Mouse (Mus musculus) mature B cell (primary cell): ENCODE measurements around the gene Rnf225.
"Not testable (repeated sequence)": the region's sequence is repeated elsewhere in the genome, so short reads cannot be mapped to it uniquely, and the experiment has no call there.

Experiments used
- in situ Hi-C: fragments of 300-500 bp; cut with MboI; formaldehyde crosslinking; loops from 2 replicates; pipeline ENCODE4 v1.14.3; 2019

Rnf225 gene

GRCm38 (mm10) chr7:12927191-12927680 is at the start of gene Rnf225:
Gene Rnf225 (plus strand): TSS chr7:12927416.
- in situ Hi-C loops: no loop called here

- in situ Hi-C loops: no loop called here
Observed at GRCm38 (mm10) chr7:12880036-12880435, 47.2 kb upstream of the Rnf225 start.

- in situ Hi-C loops: not testable (repeated sequence)
Observed at GRCm38 (mm10) chr7:12880497-12880896, 46.7 kb upstream of the Rnf225 start.

DNA sequence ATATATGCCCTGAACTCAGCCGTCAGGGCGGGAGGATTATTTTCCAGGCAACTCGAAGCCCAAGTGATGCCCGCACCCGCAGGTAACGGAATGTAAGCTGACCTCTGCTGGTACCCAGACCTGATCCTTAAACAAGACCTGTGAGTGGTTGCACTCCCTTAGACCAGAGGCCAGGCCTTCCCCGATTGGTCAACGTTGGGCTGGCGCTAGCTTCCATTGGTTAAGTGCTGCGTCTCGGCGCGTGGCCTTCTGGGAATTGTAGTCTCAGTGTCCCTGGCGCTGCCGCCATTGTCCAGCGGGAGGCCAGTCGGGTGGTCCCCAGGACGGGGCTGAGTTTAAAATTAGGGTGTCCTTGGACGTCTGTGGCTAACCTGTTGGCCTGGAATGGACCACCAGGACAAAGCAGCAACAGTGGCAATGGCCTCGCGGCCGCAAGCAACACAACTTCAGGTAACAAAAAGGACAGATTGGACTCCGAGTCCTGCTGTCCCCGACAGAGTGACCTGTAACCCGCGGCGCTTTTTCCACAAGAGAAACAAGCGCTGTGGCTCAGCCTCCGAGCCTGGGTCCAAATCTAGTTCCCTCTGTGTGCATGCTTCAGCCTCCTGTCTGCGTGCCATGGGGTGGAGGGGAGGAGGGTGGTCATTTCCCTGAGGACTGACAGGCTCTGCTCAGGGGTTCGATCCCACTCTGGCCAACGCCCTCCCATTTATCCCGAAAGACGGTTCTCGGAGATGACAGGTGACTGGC is 46.1 kb upstream of the Rnf225 start, which contains the start of gene Zfp128:
Gene Zfp128, plus strand, starts transcription at position 267 of the 750 bp plus-strand sequence.
- in situ Hi-C loops: no loop called here

DNA sequence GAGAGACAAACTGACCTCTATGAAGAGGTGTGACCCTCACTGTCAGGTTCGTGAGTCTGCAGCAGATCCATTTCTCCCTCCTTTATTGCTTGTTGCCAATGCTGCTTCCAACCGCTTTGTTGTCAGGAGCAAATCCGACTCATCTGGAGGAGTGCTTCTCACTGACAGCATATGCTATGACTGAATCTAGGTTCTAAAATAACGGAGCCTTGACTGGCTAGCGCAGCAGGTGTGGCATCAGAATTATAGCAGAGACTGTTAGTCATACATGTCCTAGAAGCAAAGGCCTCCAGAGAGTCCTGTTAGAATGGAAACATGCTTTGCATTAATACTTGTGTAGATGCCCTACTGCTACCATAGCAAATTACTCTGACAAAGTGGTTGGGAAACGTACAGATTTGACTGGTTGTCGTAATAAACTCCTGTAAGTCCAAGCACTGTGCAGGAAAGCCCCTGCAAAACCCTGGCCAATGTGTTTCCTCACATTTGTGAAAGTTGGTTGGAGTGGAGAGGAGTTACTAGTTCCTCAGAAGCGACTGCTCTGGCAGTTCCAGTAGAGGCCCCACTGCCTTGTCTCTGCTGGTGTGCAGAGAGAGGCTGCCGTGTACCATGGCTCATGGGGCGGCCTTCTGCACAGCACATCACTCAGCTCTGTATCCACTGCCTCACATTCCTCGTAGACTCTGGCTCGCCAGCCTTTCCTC is 40.5 kb upstream of the Rnf225 start:
- in situ Hi-C loops: no loop called here

DNA sequence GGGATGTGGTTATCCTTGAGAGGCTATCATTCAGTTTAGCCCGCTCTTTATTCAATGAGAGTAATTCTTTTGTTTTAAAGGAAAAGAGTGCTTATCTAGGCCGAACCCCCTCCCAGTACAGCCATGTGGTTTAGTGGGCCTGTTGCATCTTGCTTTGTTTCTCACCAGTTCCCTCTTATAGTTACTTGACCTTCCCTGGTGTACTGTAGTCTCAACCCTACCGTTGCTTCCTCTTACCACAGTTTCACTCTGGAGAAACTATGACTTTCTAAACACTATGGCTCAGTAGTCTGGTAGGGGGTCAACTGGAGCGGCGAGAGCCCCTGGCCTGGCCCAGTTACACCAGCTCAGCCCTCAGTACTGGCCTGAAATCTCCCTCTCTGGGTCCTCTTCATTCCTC is 39.6 kb upstream of the Rnf225 start:
- in situ Hi-C loops: no loop called here

DNA sequence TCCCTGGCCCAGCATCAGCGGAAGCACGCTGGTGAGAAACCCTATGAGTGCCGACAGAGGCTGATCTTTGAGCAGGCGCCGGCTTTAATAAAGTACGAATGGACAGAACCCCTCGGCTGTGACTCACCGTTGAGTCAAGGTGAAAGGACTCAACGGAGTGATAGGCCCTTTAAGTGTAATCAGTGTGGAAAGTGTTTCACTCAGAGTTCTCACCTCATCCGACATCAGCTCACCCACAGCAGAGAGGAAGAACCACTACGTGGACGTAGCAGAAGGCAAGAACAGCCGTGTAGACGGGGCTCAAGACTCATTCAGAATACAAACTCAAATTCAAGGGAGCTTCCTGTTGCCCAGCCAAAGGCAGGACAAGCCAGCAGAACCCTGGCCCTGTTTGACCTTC is 36.3 kb upstream of the Rnf225 start:
- in situ Hi-C loops: no loop called here

DNA sequence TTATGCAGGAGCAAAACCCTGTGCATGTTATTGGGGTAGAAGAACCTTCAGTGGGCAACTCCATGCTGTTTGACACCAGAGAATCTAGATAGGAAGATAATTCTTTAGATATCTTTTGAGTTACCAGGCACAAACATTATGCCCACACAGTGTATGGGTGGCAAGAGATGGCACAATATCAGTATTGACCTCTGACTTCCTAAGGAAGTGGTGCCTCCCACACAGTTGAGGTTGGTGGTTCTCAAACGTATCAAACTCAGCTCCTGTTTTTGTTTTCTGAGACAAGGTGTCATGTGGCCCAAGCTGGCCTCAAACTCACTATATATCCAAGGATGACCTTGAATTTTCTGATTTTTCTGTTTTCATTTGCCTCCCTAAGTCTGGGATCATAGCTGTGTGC is 35.9 kb upstream of the Rnf225 start:
- in situ Hi-C loops: no loop called here

DNA sequence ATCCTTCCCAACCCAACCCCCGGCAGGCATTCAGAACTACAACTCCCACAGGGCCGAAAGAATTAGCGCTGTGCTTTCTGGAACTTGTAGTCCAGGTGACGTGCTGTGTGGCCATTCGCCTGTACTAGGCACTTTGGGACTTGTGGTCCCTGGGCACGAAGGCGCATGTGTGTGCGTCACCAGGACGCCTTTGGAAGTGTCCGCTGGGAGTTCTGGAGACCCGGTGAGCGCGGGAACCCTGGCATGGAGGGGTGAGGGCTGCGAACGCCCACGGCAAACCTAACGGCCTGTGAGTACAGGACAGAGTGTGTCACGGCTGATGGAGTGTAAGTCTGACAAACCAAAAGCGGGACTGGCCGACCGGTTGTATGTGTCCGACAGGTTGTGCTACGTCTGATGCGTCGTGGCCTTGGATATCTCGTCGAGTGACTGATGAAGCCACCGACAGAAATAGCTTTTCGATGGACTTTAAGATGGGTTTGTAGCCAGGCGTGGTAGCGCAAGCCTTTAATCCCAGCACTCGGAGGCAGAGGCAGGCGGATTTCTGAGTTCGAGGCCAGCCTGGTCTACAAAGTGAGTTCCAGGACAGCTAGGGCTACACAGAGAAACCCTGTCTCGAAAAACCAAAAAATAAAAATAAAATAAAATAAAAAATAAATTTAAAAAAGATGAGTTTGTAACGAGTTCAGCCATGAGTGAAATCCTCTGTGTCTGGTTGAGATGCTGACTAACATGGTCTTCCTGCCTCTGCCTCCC is 29.4 kb upstream of the Rnf225 start, which contains the start of gene Zscan22:
Gene Zscan22, plus strand, starts transcription at position 161 of the 756 bp plus-strand sequence.
- in situ Hi-C loops: no loop called here

- in situ Hi-C loops: no loop called here
Observed at GRCm38 (mm10) chr7:12901517-12901916, 25.7 kb upstream of the Rnf225 start.

GRCm38 (mm10) chr7:12903623-12904022 is 23.6 kb upstream of the Rnf225 start:
- in situ Hi-C loops: no loop called here

GRCm38 (mm10) chr7:12905146-12905545 is 22.1 kb upstream of the Rnf225 start:
- in situ Hi-C loops: no loop called here

GRCm38 (mm10) chr7:12909498-12909962 is 17.7 kb upstream of the Rnf225 start:
- in situ Hi-C loops: no loop called here

GRCm38 (mm10) chr7:12910181-12910668 is 17.0 kb upstream of the Rnf225 start:
- in situ Hi-C loops: no loop called here

DNA sequence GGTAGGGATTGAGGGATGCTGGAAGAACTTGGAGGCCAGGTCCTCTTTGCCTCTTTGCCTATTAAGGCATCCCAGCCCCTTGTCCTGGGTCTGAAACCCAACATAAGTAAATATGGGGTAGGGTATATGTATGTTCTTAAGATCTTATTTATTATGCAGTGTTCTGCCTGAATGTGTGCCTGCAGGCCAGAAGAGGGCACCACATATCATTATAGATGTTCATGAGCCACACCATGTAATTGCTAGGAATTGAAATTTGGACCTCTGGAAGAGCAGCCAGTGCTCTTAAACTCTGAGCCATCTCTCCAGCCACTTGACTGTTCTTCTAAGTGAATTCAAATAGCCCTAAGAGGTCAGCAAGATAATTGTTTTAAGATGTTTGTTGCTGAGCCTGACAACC is 13.7 kb upstream of the Rnf225 start:
- in situ Hi-C loops: no loop called here

DNA sequence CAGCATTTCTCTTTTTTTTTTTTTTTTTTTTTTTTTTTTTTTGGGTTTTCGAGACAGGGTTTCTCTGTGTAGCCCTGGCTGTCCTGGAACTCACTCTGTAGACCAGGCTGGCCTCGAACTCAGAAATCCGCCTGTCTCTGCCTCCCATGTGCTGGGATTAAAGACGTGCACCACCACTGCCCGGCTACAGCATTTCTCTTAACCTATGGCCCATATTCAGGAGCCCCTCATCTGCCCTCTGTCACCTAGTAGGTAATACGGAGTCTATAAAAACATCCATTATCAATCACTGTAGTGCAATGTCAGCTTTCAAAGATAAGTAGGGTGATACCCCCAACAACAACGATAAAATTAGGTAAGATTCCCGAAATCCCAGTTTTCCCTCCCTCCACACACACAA is 6.7 kb upstream of the Rnf225 start:
- in situ Hi-C loops: not testable (repeated sequence)

DNA sequence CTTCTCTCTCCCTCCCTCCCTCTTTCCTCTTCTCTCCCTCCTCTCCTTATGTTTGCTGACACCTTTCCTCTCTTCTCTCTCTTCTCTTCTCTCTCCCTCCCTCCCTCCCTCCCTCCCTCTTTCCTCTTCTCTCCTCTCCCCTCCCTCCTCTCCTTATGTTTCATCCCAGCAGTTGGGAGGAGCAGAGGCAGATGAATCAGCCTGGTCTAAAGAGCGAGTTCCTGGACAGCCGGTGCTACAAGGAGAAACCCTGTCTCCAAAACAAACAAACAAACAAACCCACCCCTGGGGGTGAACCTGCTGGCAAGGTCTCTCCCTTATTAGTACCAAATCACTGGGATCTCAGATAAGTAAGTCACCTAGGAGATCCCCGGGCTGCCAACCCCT is 5.9 kb upstream of the Rnf225 start:
- in situ Hi-C loops: no loop called here

DNA sequence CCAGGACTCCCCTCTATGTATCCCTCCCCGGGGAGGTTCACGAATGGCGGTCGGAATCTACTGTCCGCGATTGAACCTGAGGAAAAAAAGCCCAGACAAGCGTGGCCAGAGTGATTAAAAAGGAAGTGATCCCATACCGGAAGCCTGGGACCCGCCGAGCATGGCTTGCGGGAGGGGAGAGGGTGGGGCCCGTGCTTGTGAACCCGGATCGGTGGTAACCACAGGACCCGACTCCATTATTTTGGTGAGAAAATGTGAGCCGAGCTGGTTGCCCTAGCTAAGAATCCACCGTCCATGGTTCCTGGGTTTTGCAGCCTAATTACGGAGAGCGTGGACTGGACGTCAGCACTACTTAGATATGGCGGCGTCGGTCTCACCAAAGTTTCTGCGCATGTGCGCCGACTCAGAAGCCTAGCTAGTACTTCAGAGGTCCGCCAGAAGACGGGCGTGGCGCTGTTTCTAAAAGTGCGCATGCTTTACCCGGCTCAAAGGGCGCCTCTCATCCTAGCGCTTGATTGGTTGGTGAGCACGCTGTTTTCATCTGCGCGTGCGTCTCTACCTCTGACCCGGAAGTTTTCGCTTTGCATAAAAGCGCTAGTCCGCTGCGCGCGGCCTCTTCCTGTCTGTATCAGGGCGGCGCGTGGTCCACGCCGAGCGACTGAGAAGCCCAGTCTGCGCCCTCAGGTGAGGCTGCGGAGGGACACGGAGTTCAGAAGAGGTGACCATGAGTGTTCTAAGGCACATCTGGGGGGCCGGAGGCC is 5.3 kb upstream of the Rnf225 start, which contains the start of gene Rps5:
Gene Rps5, plus strand, starts transcription at position 586 of the 761 bp plus-strand sequence.
- in situ Hi-C loops: no loop called here

DNA sequence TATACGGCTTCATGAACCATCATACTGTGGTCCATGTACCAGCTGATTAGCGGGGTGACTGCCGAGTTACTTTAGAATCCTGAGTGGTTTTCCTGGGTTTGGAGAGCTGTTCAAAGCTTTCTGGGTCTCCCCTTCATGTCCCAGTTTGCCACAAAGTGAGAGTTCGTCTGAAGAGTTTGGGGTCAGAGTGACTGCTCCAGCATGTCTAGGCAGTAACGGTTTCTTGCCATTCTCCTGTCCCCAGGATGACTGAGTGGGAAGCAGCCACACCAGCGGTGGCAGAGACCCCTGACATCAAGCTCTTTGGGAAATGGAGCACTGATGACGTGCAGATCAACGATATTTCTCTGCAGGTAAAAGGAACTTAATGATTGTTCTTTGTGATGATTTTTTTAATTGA is 4.5 kb upstream of the Rnf225 start:
- in situ Hi-C loops: no loop called here

GRCm38 (mm10) chr7:12926316-12926715 is 900 bp upstream of the Rnf225 start:
- in situ Hi-C loops: no loop called here
